Mouse (Mus musculus) cortical plate, adult 2 months (tissue): ENCODE measurements around the gene Aff2.

Experiments used
- CTCF ChIP-seq: fragments of 200-500 bp; IDR thresholded peaks from 2 replicates; pipeline ENCODE4 v1.5.1; 2011; ENCODE audit warnings: mild to moderate bottlenecking, control low read depth, low read length; ENCODE audit not compliant: insufficient read depth; ENCODE audit errors: extremely low read depth
- POLR2A ChIP-seq: fragments of 200-500 bp; IDR thresholded peaks from 2 replicates; pipeline ENCODE4 v1.6.1; 2011; ENCODE audit warnings: mild to moderate bottlenecking, low read length, control low read depth; ENCODE audit not compliant: insufficient read depth; ENCODE audit errors: extremely low read depth

GRCm38 (mm10) chrX:69415043-69415442 is 54.9 kb downstream of the Aff2 start:
- TF ChIP-seq CTCF (no peak), POLR2A (no peak)
